Mouse (Mus musculus) cerebellum, adult 11 months (tissue): ENCODE results near the gene Supt7l.
"Not testable (repeated sequence)": the region's sequence is repeated elsewhere in the genome, so short reads cannot be mapped to it uniquely, and the experiment has no call there.

Experiments used
- DNase-seq: peaks from one replicate; pipeline ENCODE4 v3.0.0; 2022

Gene Supt7l

DNA sequence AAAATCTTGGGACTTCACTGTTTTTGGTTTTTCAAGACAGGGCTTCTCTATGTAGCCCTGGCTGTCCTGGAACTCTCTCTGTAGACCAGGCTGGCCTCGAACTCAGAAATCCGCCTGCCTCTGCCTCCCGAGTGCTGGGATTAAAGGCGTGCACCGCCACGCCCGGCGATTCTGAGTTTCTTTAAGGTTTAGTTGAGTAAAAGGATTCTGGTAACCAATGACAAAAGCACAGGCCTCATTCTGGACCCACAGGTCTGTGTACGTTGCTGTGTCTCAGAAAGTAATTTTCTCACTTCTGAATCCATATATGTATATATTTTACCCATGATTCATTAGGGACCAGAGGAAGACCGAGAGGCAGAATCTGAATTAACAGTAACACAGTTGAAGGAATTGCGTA lies at the start of gene Supt7l:
Supt7l (minus strand) TSS at position 101 of the 400 bp plus-strand sequence.
- not testable (repeated sequence) for DNase-seq

- DNase-seq: no peak
Observed at GRCm38 (mm10) chr5:31576539-31576975, 49.0 kb upstream of the Supt7l start.

GRCm38 (mm10) chr5:31573722-31574121 lies 46.1 kb upstream of the Supt7l start:
- no peak for DNase-seq

- peak; percentile 35 for DNase-seq
Observed at GRCm38 (mm10) chr5:31571023-31571608, 43.5 kb upstream of the Supt7l start.

DNA sequence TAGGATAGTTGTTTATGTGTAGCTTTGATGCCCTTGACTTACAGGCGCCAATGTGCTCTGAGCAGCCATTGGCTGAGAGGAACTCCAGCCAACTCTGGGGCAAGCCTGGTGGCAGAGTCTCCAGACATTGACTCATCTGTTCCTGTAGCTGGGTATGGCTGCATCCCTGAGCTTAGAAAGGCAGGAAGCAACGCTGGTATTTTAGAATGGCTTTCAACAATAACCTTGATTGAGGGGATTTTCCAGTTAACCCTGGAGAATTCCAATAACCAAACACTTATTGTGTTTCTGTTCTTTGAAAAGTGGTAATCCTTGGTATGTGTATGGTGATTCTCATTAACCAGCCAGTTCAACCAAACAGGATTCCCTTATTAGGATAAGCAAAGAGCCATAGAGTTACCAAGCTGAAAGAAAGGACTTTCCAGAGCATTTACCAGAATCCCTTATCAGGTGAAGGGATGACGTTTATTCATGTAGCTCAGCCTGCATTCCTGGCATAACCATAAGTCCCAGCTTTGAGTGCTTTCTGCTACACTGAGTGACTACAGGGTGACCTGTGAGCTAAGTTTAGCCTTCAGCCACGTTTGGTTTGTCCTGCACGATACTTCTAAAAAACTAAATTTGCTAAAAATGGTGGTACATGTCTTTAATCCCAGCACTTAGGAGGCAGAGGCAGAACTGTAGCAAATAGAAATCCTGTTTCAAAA lies 40.5 kb upstream of the Supt7l start:
- no peak for DNase-seq

GRCm38 (mm10) chr5:31566457-31566856 lies 38.9 kb upstream of the Supt7l start:
- DNase-seq: no peak

DNA sequence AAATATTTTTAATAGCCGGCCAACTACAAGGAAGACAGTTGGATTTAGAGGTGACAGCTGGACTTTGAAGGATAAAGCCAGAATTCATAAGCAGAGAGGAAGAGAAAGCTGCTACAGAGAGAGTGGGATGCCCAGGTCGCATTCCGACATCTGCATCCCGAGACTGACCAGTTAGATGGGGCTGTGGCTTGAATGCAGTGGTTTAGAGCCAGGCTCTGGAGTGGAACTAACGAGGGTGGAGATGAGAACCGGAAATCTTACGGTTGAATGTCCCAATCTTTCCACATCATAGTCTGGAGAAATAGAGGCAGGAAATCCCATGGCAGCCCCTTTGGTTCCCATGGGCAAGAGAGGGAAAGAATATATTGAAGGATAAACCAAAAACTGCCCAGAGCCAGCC lies 38.4 kb upstream of the Supt7l start:
- DNase-seq: no peak

DNA sequence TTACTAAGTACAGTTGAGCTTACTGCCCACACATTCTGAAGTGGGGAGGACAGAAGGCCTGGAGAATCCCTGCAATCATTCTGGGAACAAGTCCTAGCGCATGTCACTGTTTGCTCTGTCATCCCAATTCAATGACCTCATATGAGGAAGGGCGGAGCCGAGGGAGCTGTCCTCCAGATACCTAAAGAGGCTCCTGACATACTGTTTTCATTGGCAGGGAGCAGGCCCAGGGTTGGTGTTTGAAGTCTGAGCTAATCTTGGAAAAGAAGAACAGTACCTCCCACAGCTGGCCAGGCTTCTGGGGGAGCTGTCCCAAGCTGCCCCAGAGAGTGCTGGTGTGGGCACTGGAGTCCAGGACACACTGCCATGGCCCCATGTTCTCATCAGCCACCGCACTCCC lies 37.4 kb upstream of the Supt7l start:
- no peak for DNase-seq

GRCm38 (mm10) chr5:31563905-31564304 lies 36.3 kb upstream of the Supt7l start:
- no peak for DNase-seq

GRCm38 (mm10) chr5:31563496-31563895 lies 35.9 kb upstream of the Supt7l start:
- peak; percentile 62 for DNase-seq

DNA sequence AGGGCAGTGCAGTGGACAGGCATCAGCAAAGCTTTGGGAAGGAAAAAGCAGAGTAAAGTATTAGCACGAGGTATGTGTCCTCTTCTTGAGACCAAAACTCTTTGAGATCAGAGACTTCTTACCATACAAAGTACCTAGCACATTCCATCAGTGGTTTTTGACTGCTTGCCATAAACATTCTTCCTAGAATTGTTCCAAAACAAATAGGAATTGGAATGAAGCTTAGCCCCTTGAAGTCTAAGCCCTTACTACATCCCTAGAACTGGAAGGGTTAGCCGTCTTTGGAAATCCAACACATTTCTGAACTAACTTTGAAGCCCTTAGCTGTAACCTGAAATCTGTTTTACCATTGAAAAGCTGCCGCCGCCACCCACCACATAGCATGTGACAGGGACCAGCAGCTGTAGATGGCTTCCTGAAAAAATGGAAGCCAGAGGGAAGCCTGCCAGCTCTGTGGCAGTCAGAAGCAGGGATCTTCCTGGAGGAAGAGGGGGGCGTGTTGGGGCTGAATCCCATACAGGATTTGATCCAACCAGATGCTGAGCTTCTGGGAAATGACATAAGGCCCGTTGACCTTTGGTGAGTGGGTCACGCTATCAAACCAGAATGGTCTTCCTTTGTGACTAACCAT lies 34.5 kb upstream of the Supt7l start:
- no peak for DNase-seq

- no peak for DNase-seq
Observed at GRCm38 (mm10) chr5:31560352-31560751, 32.7 kb upstream of the Supt7l start.

DNA sequence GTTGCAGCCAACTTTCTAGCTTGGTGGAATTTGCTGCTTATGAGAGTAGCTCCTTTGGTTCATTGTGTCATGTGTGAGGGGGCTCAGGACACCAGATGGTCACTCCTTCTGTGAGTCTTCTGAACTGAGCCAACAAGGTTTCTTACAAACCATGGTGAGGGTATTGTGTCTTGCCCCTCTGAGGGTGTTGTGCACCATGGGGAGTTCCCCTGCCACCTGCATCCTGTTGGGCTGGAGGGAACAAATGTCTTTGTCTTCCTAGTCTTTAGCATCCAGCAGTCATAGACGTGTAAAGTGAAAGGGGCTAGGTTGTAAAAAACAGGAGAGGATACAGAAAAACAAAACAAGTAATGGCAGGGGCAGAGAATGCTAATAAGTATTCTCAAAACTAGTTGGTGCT lies 31.8 kb upstream of the Supt7l start:
- DNase-seq: no peak

GRCm38 (mm10) chr5:31535228-31535627 lies 7.6 kb upstream of the Supt7l start:
- DNase-seq: no peak

DNA sequence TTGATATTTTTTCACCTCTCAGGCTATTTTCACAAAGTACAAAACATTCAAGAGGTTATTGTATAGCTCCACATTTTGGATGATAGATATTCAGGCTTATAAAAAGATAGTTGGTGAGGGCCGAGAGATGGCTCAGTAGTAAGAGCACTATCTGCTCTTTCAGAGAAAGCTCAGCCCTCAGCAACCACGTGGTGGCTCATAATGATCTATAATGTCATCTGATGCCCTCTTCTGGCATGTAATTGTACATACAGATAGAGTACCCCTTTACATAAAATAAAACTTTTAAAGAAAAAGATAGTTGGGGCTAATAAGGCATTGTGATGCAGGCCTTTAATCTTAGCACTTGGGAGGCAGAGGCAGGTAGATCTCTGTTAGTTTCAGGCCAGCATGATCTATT lies 953 bp upstream of the Supt7l start:
- DNase-seq: no peak

DNA sequence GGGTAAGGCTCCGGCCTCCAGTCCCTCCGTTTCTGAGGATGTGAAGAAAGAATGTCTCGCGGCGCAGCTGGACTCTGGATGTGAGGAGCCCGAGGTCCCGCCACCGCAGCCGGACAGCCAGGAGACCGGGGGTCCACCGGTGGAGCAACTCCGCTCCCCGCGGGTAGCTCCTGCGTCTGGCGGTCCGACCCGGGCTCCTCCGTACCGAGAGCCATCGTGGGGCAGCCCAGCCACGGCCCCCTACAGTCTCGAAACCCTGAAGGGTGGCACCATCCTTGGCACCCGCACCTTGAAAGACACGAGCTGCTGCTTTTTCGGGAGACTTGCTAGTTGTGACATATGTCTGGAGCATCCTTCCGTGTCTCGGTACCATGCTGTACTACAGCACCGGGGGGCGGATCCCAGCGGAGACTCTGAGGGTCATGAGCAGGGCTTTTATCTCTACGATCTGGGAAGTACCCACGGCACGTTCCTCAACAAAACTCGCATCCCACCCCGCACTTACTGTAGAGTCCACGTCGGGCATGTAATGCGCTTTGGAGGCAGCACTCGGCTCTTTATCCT lies 408 bp downstream of the Supt7l start:
- DNase-seq: no peak

DNA sequence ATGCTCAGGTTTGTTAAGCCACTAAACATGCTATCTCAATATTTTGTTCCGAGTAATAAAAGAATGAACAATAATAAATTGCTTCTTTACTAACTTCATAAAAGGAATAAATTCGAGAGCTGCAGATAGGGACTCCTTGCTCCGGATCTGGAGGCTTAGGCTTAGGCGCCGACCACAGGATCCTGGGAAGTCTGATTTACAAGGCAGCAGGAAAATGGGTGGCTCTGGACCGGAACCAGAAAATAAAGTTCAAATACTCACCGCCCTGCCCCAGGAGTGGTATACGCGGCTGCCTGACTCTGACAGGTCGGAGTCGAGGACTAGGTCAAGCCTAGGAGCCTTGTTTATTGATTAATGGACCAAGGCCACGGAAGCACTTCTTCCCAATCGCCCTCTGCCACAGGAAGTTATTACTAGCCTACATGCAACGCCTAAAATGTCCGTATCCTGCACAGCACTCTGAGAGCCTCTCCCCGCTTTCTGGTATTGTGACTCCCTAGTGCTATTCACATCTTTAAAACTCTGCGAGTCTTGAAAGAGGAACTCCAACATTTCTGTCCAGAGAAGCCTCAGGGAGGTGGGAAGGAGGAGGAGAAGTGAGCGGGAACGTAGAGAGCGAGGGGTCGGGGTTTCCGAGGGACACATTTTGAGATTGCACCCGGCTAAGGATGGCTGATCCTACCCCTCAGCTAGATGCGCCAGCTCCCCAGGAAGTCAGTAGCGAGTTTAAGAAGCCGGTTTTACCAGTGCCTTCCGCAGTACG lies 1.1 kb downstream of the Supt7l start, which contains the start of gene Slc4a1ap:
Slc4a1ap (plus strand) TSS at position 642 of the 763 bp plus-strand sequence.
- peak; percentile 70 for DNase-seq

DNA sequence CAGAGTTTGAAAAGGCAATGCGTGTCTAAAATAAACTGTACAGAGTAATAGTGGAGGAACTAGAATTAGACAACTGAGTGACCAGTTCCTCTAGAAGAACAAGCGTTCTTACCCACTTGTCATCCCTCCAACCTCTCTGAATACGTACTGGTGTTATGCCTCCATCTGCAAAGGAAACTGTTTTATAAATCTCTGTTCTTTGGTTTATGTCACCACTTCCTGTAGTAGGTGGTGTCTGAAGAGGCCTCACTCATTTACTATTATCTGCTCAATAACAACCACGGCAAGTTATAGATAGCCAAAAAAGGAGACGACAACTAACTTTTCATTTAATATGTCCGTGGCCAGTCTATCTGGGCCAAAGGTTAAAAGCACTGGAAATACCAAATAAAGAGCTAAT lies 7.1 kb downstream of the Supt7l start:
- DNase-seq: no peak

DNA sequence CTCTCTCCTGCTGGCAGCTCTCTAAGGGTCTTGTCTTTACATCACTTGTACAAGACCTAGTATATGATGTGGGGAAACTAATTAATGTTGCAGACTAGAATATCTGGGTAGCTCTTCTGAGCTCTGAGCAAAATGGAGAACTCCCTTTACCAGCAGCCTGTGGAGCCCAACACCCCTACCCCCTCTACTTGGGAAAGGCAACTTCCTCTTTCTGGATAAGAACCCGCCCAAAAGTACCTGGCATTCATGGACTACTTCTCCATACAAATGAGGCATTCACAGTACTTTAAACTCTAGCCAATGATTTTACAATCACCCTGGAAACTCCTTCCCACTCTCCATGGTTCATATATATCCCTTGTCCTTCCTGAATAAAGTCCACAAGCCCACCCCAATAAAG lies 15.1 kb downstream of the Supt7l start:
- no peak for DNase-seq

DNA sequence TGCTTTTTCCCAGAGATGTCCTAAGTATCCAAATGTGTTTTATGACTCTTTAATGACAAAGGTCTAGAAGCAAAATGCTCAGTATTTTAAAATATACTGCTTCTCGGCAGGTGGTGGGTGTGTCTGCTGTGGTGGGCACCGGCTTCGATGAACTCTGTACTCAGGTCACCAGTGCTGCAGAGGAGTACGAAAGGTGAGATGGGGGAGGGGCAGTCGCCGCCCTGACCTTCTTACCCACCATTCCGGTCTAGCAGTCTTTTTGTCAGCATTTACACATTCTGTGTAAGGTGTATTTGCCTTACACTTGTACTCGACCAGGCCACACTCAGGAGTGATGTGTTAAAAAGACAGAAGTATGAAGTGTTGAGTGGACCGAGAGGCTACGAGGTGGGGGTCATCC lies 22.8 kb downstream of the Supt7l start:
- DNase-seq: no peak

DNA sequence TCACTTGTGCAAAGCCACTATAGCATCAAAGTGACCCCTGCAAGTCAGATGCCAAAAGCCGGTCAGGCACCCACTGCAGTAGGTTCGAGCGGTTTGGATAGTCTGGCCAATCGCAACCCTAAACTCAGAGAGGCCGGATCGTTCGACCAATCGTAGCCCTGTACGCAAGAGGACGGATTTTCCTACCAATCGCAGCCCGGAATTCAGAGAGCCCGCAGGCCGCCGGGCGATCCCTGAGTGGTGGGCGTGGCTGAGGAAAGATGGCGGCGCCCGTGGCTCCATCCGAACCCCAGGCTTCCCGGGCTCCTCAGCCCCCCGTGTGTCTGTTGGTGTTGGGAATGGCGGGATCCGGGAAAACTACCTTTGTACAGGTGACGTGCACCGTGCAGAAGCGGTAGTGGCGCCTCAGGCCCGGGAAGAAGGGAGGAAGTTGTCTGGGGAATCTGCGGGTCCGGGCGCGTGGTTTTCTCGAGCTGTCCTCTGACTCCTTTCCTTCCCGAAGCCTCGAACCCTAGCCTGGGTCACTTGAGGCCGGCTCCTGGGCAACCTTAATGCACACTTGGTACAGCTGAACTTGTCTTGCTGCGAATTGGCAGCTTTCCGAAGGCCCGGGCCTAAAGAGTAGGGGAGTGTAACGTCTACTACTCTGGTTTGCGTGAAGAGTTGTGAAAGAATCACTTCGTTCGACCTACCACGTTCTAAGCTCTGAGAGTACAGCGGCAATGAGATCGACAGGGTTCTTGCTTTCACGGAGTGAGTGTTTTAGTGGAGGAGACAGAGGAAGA lies 32.9 kb downstream of the Supt7l start, which contains the start of gene Gpn1:
Gpn1 (plus strand) TSS at position 229 of the 785 bp plus-strand sequence.
- DNase-seq: peak; percentile 84

DNA sequence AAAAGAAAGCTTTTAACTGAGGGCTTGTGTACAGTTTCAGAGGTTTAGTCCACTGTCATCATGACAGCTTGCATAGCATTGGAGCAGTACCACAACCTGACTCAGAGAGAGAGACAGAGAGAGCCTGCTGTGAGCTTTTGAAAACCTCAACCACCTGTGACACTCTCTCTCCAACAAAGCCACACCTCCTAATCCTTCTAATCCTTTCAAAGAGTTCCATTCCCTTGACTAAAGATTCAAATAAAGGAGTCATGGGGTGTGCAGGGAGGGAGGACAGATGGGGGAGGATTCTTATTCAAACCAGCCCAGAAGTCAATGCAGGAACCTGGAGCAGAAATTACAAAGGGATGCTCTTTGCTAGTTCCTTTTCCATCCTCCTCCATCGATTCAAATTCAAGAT lies 35.6 kb downstream of the Supt7l start:
- no peak for DNase-seq
